Mouse (Mus musculus) layer of hippocampus, adult 11-12 months (tissue): Measurements from ENCODE around the gene Dbnl.
A peak's percentile ranks its signal among the peaks of the same experiment; 100 is the strongest.

ENCODE experiments used
- DNase-seq: peaks from one replicate; pipeline ENCODE4 v3.0.0; 2022; ENCODE audit warnings: low spot score

Gene Dbnl

GRCm38 (mm10) chr11:5837251-5838246 is 49.3 kb downstream of the Dbnl start, which contains the start of gene Polm:
Gene Polm (minus strand): TSS chr11:5838016.
- peak; percentile 90 for DNase-seq

DNA sequence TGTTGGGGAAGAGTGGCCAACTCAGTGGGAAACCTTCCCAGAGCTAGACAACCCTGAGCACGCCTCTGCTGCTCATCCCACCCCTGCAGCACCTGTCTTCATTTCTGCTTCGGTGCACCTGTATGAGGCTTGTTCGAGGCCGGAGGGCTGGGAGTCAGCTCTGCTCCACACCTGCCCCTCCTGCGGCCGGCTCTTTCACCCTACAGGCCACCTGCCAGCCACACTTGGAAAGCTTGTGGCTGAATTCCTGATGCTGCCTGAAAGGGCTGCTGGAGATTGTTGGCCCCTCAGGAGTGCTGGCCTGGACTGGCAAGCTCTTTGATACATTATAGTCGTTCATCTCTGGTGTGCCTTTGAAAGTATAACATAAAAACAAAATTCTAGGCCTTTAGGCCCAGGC is 52.1 kb downstream of the Dbnl start:
- DNase-seq: no peak

DNA sequence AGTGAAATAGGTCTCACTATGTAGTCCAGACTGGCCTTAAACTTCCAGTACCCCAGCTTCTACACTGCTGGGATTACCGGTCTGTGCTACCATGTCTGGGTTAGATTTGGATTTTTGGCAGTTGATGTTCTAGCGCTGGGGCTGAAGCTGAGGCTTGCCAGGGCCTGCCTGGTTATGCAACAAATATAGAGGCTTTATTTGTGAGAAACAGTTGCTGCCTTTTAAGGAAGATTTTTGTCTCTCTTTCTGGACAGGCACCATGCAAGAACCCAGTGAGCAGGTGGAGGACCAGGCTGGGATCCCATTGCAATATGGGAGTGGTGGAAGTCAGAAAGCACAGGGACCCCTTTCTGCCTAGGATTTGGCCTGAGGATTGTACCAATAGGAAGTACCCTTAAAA is 53.5 kb downstream of the Dbnl start:
- no peak for DNase-seq

DNA sequence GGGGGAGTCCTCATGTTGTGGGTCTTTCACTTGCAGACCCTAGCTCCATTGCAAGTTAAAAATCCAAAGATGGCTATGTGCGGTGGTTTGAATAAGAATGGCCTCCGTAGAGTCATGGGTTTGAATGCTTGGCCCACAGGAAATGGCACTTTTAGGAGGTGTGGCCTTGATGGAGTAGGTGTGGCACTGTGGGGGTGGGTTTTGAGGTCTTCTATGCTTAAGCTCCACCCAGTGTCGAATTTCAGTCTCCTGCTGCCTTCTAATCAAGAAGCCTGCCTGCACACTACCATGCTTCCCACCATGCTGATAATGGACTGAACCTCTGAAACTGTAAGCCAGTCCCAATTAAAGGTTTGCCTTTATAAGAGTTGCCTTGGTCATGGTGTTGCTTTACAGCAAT is 54.8 kb downstream of the Dbnl start:
- no peak for DNase-seq

DNA sequence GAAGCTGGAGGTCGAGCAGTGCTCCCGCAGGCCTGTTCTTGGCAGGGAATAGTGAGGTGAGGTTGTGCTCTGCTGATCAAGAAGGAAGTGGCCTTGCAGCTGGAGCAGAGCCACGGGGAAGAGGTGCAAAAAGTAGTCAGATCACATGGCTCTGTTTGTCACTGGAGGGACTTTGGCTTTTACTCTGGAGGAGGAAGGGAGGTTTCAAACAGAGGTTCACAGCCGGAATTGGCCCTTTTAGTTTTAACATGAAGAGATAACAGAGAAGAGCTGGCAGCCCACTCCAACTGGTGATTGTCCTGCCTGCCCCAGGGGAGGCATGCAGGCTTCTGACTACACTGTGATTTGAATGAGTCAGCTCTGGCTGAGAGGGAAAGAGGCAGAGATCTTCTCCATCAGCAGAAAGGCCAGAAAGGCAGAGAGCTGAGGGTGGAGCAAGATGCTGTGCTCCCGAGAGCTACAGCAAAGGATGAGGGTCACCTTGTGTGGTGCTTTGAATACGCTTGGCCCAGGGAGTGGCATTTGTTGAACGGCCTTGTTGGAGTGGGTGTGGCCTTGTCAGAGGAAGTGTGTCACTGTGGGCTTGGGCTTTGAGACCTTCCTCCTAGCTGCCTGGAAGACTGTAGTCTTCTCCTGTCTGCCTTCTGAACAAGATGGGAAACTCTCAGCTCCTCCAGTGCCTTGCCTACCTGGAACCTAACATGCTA is 58.5 kb downstream of the Dbnl start:
- DNase-seq: no peak

GRCm38 (mm10) chr11:5848741-5849140 is 60.5 kb downstream of the Dbnl start:
- DNase-seq: peak; percentile 80

- no peak for DNase-seq
Measured at GRCm38 (mm10) chr11:5849316-5849715, 61.0 kb downstream of the Dbnl start.

DNA sequence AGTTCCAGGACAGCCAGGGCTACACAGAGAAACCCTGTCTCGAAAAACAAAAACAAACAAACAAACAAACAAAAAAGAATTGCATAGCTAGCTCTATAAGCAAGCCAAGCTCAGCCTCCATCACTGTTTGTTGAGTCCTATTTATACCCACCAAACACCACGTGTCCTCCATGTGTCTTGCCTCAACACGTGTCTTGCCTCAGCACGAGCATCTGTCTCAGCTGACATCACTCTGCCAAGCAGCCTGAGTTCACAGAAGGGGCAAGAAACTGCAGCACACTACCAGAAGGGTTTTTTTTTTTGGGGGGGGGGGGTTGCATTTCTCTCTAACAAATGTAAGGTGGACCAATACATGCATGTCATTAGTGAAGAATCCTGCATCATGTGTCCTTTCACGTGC is 62.2 kb downstream of the Dbnl start:
- DNase-seq: no peak
